Mouse (Mus musculus) kidney, adult 9 months (tissue): ENCODE measurements around the gene Cyb5b.
A peak's percentile ranks its signal among the peaks of the same experiment; 100 is the strongest.
"Not testable (repeated sequence)": the region's sequence is repeated elsewhere in the genome, so short reads cannot be mapped to it uniquely, and the experiment has no call there.

Source experiments
- DNase-seq: peaks from one replicate; pipeline ENCODE4 v3.0.0; 2022

The Cyb5b gene

DNA sequence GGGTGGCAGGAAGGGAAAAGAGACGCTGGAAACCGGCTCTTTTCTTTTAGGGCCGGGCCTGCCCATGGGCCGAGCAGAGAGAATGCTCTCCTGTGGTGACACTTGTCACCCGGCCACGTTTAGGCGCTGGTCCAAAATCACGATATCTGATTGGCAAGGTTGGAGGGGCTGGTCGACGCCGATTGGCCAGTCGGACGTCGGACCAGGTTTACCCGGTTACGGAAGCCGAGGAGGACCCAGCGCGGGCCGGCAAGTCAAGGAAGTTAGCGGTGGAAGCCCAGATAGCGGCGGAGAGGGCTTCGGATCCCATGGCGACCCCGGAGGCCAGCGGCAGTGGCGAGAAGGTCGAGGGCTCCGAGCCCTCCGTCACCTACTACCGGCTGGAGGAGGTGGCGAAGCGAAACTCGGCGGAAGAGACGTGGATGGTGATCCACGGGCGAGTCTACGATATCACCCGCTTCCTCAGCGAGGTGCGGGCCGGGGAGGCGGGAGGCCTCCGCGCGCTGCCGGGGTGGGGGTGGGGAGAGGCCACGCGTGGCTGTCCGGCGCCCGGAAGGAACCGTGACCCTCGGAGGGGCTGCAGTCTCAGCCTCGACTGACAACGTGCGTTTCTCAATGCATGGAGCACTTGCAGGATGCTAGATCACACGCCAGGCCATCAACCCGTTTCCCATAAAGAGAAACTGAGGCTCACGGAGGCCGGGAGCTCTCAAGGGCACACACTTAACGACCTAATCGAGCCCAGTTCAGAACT lies at the start of gene Cyb5b:
Cyb5b (plus strand) TSS at position 237 of the 754 bp plus-strand sequence.
- peak; percentile 97 for DNase-seq

DNA sequence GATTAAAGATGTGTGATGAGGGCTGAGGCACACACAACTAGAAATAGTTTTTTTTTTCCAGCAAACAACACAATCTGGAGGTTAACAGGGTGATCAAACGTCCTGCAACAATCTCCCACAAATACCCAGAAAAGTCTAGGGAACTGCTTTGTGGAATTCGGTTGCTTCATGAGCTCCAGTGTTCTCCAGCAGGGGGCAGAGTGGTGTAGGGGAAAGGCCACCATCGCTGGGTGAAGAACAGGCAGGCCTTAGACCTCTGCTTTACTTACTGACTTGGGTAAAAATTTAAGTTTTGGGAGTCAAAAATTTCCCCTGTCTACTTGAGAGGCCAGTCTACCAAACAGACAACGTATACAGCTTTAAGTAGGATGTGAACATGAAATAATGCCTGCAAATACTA lies 45.9 kb upstream of the Cyb5b start:
- peak; percentile 80 for DNase-seq

DNA sequence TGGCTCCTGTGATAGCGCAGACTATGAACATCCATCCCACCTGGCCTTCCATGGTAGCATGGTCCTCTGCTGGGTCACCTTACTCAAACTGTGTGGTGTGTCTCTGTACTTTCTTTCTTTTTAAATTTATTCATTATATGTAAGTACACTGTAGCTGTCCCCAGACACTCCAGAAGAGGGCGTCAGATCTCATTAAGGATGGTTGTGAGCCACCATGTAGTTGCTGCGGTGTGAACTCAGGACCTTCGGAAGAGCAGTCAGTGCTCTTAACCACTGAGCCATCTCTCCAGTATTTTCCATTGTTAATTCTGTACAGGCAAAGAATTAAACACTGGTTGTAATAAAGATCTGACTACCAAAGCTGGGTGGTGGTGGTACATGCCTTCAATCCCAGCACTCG lies 42.4 kb upstream of the Cyb5b start:
- DNase-seq: not testable (repeated sequence)

DNA sequence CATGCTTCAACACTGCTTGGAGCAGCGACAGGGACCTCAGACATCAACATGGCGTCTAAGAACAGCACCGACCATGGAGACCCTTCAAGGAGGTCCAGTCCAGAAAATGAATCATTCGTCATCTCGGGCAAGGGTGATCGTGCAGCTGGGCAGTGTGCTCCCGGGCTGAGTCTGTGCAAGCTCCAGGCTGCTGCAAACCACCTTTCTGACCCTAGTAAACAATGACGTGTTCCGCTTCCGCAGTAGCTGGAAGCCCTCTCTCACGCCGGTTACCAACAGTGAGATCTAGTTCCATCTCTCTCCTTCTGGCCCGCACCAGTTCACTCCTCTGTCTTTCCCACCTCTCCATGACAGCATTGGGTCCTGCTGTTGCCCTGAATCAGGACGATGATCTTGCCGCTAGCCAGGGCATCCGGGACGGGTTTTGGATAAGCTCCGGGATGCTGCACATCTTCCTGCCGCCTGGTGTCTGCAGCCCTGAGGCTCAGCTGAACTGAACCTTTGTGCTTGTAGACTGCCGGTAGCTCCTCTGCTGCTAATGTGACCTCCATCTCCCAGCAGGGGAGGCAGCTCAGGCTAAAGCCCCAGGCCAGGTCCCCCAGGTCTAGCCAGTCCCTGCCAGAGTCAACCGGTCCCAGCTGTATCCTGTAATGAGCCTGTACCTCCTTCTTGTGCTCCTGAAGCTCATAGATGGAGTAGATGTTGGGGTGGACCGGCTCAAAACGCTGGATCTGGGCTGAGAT lies 41.3 kb upstream of the Cyb5b start:
- no peak for DNase-seq

DNA sequence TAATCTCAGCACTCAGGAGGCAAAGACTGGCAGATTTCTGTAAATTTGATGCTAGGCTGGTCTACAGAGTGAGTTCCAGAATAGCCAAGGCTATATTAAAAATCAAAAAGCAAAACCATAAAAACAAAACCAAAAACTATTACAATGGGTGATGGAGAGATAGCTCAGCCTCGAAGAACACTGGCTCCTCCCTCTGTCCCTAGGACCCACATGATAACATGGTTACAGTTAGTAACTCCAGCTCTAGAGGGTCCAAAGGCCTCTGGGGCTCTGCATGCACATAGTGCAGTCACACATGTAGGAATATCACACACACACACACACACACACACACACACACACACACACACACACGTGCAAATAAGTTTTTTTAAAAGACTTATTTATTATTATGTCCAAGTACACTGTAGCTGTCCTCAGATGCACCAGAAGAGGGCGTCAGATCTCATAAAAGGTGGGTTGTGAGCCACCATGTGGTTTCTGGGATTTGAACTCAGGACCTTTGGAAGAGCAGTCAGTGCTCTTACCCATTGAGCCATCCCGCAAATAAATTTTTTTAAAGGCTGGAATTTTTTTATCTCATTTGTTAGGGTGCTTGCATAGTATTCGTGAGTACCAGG lies 40.5 kb upstream of the Cyb5b start:
- DNase-seq: no peak

DNA sequence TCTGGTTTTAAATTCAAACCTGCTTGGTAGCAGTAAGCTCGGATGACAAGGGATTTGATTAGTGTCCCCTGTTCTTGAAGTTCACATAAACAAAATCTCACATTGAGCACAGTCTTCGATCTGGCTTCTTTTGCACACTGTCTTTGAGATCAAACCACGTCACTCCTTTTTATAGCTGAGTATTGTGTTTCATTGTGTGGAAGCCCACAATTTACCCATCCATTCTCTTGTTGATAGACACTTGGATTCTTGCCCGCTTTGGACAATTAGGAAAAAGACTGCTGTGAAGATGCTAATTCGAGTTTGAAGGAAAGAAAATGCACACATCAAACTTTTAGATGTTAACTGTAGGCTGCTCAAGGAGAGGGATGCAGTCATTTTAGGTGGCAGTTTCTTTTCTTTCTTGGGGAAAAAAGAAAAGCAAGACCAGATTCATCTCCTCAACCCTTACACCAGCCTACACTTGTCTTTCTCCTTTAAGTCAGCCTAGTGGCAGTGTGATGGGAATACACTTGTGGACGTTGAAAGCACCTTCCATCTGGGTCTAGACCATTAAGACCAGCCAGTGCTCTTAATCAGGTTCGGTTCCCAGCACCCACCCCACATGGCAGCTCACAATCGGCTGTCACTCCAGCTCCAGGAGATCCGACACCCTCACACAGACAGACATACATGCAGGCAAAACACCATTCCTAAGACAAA lies 39.7 kb upstream of the Cyb5b start:
- no peak for DNase-seq

DNA sequence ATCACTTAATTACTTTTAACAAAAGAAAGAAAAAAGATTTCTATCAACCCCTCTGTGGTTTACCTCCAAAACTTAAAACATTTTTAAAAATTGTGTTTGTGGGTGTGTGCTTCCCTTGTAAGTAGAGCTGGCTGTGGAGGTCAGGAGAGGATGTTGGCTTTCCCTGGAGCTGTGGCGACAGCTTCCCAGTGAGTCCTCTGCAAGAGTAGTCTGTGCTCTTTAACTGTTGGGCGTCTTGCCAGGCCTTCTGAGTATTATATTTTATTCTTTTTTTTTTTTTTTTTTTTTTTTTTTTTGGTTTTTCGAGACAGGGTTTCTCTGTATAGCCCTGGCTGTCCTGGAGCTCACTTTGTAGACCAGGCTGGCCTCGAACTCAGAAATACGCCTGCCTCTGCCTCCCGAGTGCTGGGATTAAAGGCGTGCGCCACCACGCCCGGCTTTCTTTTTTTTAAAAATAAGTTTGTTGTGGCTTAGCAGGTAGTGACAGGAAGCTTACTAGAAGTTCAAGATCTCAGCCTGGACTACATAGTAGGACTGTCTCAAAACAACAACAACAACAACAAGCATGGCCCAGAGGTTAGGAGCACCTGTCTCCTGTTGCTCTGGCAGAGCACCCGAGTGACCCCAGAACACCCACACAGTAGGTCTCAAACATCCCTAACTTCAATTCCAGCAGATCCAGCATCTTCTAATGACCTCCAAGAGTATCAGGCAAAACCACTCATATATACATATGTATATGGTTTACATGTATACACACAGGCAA lies 38.9 kb upstream of the Cyb5b start:
- DNase-seq: no peak

DNA sequence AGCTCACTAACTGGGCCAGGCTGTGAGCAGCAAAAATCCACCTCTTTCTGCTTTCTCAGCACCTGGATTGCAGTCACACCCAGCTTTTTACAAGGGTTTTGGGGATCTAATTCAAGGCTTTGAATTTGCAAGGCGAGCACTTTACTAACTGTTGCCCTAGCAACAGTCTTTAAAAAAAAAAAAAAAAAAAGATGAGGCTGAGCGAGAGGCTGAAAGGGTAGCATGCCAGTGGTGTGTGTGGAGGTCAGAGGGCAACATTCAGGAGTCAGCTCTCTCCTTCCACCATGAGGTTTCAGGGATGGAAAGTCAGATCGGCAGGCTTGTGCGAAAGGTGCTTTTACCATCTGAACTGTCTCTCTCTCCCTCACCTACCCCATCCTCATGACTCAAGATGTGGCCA lies 37.2 kb upstream of the Cyb5b start:
- DNase-seq: no peak

DNA sequence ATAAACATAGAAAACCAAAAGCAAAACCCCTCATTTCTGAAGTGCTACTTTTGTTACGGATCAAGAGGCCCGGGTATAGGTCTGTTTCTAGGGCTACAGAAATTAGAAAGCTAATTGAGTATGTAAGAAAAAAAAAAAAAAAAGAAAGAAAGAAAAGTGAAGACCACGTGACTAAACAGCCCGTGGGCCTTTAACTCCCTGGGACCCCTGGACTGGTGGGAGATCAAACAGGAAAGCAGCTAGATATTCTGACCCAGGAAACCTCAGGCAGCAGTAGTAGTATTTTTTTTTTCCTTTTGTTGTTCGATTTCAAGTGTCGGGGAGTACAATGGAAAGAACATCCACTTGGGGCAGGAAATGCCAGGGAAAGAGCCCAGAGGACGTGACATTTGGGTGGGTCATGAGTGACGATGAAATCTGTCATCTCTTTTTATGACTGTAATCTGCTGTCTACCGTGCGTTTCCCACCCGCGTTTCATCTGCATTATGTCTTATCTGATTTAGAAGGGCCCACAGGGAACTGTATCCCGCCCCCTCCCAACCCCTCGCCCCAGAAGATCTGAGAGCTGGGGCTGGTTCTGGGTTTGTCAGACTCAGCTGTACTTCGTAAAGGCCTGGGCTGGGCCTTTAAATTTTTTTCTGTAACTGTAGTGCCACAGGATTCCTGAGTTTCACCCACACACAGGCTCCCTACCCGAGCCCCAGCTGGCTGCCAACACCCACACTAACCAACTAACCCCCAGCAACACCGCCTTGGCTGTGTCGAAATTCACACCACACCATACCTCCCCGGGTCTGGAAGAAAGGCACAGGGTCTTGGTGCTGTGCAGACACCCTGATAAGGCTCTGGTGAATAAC lies 36.1 kb upstream of the Cyb5b start:
- DNase-seq: no peak

DNA sequence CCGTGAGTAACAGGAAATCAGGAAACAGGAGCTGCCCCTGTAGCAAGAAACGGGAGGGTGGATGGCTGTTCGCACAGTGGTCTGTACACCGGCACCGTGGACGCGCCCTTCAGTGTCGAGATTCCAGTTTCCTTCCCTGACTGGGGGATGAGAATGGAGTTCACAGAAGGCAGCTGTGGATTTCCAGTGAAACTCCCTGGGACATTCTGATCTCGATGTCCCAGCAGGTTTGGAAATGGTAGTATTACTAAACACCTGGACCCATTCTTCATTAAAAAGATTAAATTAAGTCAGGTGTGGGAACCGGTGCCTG lies 35.5 kb upstream of the Cyb5b start:
- no peak for DNase-seq

DNA sequence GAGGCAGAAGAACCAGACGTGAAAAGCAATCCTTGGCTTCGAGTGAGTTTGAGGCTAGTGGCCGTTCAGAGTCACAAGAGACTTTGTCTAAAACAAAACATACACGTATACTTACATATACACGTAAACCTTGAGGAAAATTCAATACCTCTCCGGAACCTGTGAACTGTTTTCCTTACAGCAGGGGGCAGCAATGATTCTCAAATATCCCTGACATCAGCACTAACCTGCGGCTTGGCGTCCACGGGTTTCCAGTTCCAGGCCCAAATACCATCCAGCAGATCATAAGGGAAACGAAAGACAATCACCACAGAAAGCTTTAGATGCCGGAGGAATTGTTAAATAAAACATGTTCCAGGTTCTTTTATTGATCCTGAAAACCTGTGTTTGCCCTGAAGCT lies 34.4 kb upstream of the Cyb5b start:
- peak; percentile 94 for DNase-seq

DNA sequence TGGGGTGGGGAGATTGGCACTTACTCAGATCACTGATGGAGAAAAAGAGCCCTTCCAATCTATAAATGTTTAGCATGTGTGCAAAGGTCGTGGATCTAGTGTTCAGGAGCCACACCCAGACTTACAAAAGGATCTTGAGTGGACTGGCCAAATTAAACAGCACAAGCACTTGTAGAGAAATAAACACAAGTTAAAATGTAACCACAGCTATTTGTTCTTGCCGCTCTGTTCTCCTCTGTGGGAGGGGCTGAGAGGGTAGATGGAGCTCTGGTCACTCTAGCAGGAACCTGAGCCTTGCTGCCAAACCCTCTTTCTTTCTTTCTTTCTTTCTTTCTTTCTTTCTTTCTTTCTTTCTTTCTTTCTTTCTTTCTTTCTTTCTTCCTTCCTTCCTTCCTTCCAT lies 33.4 kb upstream of the Cyb5b start:
- DNase-seq: peak; percentile 94

DNA sequence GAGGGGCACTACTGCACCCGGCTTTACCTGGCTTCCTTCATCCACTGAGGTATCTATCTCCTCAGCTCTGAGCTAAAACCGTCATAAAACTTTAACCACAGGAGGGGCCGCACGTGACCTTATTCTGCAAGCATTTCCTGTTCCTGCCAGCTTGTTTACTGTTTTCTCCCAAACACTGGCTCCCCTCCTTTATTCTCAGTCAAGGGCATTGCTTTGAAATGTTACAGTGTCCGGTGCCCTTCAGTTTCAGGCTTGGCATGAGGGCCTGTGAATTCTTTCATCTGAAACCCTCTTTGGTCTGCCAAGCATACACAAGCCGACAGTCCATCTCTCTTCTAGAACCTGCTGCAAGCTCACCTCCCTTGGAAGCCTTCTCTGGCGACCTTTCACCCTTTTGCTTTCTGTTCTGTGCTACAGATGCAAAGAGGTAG lies 31.6 kb upstream of the Cyb5b start:
- DNase-seq: peak; percentile 94

DNA sequence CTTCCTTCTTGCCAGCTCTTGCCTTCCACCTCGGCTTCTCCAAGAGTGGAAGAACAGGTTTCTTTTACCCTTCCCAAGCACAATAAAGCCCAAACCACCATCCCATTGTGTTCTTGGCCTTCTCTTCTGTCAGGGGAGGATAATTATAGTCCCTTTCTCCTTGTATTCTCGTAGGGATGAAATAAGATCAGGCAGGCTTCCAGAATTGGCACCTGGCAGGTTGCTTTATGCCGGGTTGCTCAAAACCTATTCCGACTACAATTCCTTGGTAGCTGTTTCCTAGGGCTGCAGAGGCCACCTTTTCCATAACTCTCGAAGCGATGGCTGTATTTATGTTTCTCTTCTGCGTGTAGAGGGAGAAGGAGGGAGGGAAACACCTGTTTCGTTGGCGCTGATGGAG lies 31.0 kb upstream of the Cyb5b start:
- DNase-seq: no peak

DNA sequence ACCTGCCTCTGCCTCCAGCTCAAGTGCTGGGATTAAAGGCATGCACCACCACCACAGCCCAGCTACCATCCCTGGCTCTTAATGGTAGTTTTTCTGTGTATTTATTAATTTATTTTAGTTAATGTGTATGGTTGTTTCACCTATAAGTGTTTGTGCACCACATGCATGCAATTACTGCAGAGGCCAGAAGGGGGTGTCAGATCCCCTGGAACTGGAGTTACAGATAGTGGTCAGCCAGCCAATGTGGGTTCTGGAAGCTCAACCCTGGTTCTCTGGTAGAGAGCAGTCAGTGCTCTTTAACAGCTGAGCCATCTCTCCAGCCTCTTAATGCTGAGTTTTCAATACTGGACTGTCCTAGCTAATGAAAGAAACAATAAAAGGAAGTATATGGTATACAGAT lies 29.6 kb upstream of the Cyb5b start:
- DNase-seq: no peak

DNA sequence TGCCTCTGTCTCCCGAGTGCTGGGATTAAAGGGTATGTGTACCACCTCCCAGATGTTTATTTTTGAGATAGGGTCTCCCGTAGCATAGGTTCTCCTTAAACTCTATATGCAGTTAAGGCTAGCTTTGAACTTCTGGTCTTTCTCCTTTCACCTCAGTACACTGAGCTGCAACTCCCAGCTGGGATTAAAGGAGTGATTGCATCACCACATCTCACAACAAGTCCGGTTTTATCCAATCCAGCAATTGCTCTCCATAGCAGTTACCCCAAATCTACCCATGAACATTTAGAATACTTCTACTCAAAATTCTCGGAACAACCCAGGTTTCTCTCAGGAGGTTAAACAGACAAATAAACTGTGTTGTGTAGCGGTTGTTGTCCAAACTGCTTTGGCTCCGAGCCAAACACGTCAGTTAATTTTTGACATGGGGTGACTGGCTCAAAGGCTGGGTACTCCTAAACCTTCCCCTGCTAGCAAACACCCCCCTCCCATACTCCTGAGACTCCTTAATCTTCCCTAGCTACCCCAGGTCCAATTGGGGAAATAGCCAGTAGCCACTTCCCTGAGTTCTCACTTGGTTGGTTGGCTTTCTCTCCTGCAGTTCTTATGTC lies 28.7 kb upstream of the Cyb5b start:
- DNase-seq: peak; percentile 87

DNA sequence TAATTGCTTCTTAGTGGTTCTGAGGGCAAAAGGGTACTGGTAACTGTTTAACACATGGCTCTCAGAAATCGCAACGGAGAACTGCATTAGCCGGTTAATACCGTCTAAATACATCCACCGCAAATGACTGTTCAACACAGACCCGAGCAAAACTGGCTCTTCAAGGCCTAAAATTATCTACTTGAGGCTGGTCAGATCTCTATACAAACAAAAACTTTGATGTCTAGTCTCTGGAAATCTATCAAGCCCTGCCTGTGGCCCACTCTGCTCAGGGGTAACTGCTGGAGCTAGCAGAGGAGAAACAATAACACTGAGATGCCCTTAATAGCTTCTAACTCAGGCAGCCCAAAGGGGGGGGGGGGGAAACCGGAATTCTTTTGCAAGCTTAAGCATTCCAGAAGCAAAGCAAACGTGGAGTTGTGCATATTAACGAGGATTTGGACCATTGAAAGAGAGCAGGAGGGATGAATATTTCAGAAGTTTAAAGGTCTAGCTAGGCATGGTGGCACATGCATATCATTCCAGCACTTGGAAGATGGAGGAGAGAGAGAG lies 27.3 kb upstream of the Cyb5b start:
- DNase-seq: peak; percentile 79

DNA sequence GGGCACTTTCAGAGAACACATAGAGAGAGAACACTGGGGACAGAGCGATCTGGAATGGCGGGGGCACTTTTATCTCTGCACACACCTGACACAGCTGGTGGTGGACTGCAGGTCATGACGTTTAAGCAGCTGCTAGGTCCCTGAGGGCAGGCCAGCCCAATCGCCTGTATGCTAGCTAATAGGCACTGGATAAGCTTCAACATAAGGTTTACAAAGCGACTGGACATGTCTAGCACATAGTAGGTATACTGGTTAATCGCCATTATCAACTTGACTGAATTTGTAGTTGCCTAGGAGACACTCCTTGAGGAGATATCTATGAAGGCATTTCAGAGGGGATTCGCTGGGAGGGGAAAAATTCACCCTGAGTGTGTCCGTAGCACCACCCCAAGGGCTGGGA lies 26.1 kb upstream of the Cyb5b start:
- no peak for DNase-seq

DNA sequence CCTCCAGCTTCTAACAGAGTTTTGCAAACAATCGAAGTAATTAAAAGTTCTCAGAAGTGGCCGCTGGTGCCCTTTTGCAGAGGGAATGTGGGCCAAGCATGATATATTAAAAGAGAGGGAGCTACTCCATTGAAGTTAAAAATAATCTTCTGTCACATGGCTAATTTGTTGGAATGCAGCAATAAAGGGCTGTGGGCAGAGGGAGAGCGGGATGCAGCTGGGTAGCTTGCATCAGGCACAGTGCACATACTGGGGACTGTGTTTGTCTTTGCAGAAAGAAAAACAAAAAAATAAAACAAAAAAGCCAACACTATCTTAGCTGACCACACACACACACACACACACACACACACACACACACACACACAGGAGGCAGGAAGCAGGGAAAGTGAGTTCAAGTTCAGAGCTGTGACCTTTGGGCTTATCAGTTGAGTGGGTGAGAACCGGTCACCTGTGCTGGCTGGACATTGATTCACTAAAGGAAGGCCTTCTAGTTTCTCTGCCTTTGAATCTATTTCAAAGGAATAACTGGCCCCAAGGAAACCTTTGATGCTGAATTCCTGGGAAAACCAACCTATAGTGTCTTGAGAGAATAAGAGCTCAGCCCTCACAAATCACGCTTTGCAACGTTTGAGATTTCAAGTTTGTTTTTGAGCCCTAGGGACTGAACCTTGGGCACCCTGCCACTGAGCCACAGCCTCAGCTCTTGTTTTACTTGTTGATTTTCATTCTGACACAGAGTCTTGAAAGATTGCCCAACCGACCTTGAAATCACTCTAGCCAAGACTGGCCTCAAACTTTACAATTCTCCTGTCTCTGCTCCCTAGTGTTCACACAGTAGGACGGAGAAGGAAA lies 21.0 kb upstream of the Cyb5b start:
- DNase-seq: peak; percentile 92

DNA sequence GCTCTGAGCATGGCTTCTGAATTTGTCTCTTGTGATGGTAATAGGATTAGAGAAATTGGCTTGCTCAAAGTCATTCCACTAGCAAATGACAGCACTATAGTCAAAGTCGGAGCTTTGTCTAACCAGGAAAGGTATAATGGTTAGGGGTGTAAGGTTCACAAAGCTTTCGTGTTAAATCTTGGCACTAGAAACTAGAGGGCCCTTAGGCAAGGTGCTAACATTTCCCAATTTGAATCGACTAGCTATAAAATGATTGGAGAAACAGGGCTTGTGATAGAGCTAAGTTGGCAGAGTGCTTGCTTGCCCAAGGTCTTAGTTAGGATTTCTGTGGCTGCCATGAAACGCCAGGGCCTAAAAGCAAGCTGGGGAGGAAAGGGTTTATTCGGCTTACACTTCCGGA lies 20.4 kb upstream of the Cyb5b start:
- no peak for DNase-seq
